Mouse (Mus musculus) liver, embryonic 14.5 days (tissue): ENCODE data around the gene Fasn. TPM values are rescaled to one million over a fixed set of nuclear protein-coding genes. Genes with fewer than 3 reads are reported as not detected.
"Not testable (repeated sequence)": the region's sequence is repeated elsewhere in the genome, so short reads cannot be mapped to it uniquely, and the experiment has no call there.

Experiments used
- ATAC-seq: fragments of 200-750 bp; cut with Nextera tagmentation; 2 replicates; pipeline ENCODE4 v1.8.0; 2017; ENCODE audit warnings: moderate number of reproducible peaks, mild to moderate bottlenecking, moderate library complexity; ENCODE audit not compliant: insufficient read depth
- DNase-seq, 3 experiments: peaks; one replicate each; pipeline ENCODE4 v3.0.0-alpha.2; 2012 to 2013; ENCODE audit warnings: low read depth in 3 of 3, low spot score in 3 of 3
- H3K27ac ChIP-seq: fragments of 300-500 bp; sonication (generic); 2 replicates; pipeline ENCODE4 v1.5.1; 2014; ENCODE audit warnings: moderate library complexity, mild to moderate bottlenecking, control low read depth, inconsistent platforms
- H3K27me3 ChIP-seq: fragments of 300-500 bp; sonication (generic); 2 replicates; pipeline ENCODE4 v1.6.1; 2014; ENCODE audit warnings: mild to moderate bottlenecking, low read length, moderate library complexity; ENCODE audit not compliant: control insufficient read depth, insufficient read depth
- H3K36me3 ChIP-seq: fragments of 300-500 bp; sonication (generic); replicated peaks from 2 replicates; pipeline ENCODE4 v1.6.1; 2014; ENCODE audit warnings: low read depth; ENCODE audit not compliant: control insufficient read depth, insufficient read depth
- H3K4me1 ChIP-seq, 2 experiments: fragments of 200-500 bp in 1 of 2; fragments of 300-500 bp in 1 of 2; sonication (generic) in 1 of 2; replicated peaks; 2 replicates each; pipeline ENCODE4 v1.6.1; 2012 to 2014; ENCODE audit warnings: antibody characterized with exemption in 1 of 2, inconsistent platforms in 1 of 2, low read length in 1 of 2; ENCODE audit not compliant: control insufficient read depth in 2 of 2, insufficient read depth in 2 of 2
- H3K4me2 ChIP-seq: fragments of 300-500 bp; sonication (generic); 2 replicates; pipeline ENCODE4 v1.6.1; 2014; ENCODE audit warnings: low read depth, mild to moderate bottlenecking, control low read depth, moderate library complexity
- H3K4me3 ChIP-seq, 2 experiments: fragments of 200-500 bp in 1 of 2; fragments of 300-500 bp in 1 of 2; sonication (generic) in 1 of 2; 2 replicates each; pipeline ENCODE4 v1.5.1; 2012 to 2014; ENCODE audit warnings: low read depth in 2 of 2, low read length in 2 of 2, mild to moderate bottlenecking in 2 of 2, control low read depth in 1 of 2, inconsistent platforms in 1 of 2, moderate library complexity in 1 of 2; ENCODE audit not compliant: insufficient read depth in 1 of 2
- H3K9ac ChIP-seq: fragments of 300-500 bp; sonication (generic); replicated peaks from 2 replicates; pipeline ENCODE4 v1.6.1; 2014; ENCODE audit warnings: mild to moderate bottlenecking, control low read depth, moderate library complexity
- H3K9me3 ChIP-seq: fragments of 300-500 bp; sonication (generic); 2 replicates; pipeline ENCODE4 v1.6.1; 2016; ENCODE audit warnings: low read length, mixed read lengths; ENCODE audit not compliant: control insufficient read depth
- CTCF ChIP-seq: IDR thresholded peaks from 2 replicates; pipeline ENCODE4 v1.5.1; 2016; ENCODE audit warnings: antibody characterized with exemption, low read depth, control low read depth
- EP300 ChIP-seq: IDR thresholded peaks from 2 replicates; pipeline ENCODE4 v1.6.1; 2016; ENCODE audit warnings: antibody characterized with exemption, low read depth
- WGBS: fragments of 180-500 bp; shearing (Covaris S2); extraction: QIAGEN DNeasy Blood & Tissue Kit; methylation state at CpG from one replicate; pipeline ENCODE4 v1.1.7; 2014; ENCODE audit not compliant: insufficient replicate concordance; 5-methylcytosine and 5-hydroxymethylcytosine counted together
- polyA plus RNA-seq, 2 experiments: library from polyadenylated mRNA; depleted of rRNA in 1 of 2; stranded (reverse) in 1 of 2; unstranded in 1 of 2; fragments of >200 nt; fragmentation: Nextera tagmentation in 1 of 2; extraction: Ambion mirVana in 1 of 2; gene quantifications; 2 replicates each; pipeline versions ENCODE4 v1.2.1 to v1.2.3; 2012 to 2014

Gene Fasn
- polyA plus RNA-seq, 2 experiments, result 17.7 to 51.6 TPM

GRCm38 (mm10) chr11:120762672-120763041, 61.7 kb downstream of the Fasn start, which contains the start of gene Hmga1b:
TSS of gene Hmga1b (plus strand) at chr11:120762794.
- not testable (repeated sequence) for DNase-seq, H3K4me2 ChIP-seq, H3K27me3 ChIP-seq, ATAC-seq, H3K9ac ChIP-seq, H3K4me1 ChIP-seq, H3K9me3 ChIP-seq, H3K36me3 ChIP-seq, H3K27ac ChIP-seq, H3K4me3 ChIP-seq
- WGBS, result 13% methylated on average over 14 of the region's 14 CpGs

DNA sequence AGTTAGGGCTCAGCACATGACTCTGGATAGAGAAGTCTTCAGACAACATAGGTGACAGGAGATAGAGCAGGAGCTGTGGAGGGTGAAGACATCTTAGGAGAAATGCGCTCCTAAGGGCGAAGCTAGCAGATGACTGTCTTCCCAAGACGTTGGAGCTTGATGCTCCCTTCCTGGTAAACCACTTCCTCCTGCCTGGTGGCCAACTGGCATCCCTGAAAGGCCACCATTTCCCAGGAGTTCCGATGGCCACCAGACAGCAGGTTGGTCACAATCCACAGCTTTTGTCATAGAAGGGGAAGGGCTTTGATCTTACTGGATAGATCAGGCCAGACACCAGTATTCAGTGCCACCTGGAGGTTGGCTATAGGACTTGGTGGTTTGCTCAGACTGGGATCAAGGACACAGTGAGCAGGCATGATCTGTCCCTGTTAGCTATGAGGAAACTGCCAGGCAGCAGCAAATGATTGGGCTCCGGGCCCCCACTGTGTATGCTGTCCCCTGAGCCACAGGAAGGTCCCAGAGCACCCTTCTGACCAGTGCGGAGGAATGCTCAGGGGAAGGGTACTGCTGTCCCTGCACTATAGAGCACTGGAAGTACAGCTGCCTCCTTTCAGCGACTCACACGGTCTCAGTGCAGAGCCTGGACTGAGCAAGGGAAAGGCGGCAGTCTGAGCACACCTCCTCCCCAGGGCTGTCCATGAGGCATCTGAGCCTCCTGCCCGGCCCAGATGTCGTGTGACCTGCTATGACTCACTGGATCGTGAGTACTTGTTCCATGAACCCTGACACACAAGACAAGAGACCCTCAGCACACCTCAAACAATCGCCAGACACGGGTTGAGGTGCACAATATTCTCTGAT, 62.3 kb downstream of the Fasn start:
- H3K4me3 ChIP-seq, result no peak overlapping the region
- no peak overlapping the region for H3K27ac ChIP-seq
- peaks cover 6% of the 10 kb centered on the region for H3K9me3 ChIP-seq
- no peak for ATAC-seq
- WGBS, result 52% methylated on average over 14 of the region's 14 CpGs
- H3K36me3 ChIP-seq, result no peaks in the 10 kb centered on the region
- TF ChIP-seq EP300 (no peak), CTCF (no peak)
- H3K4me2 ChIP-seq, result no peak overlapping the region
- DNase-seq, result no peak
- H3K27me3 ChIP-seq, result peaks cover 6% of the 10 kb centered on the region
- H3K4me1 ChIP-seq, result no peaks in the 10 kb centered on the region
- no peak overlapping the region for H3K9ac ChIP-seq

DNA sequence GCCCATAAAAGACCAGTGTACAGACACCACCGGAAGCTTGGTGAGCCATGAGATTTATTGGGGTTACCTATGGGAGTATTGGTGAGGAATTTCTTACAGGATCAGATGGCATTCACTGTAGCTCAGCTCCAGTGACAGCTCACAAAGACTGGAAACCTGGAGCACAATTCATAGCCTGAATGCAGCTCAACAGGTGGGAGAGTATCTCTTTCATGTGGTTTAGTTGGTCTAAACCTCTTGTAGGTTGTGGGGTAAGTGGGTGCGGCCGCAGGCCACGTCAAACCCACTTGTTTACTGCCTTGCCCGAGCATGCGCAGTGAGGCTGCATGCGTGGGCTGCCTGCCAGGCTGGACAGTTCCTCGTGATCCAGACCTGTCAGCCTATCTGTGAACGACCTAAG, 64.1 kb downstream of the Fasn start:
- Histone ChIP-seq H3K36me3 (no peaks in the 10 kb centered on the region), H3K9ac (no peak overlapping the region), H3K27me3 (peaks cover 6% of the 10 kb centered on the region), H3K9me3 (peaks cover 6% of the 10 kb centered on the region), H3K27ac (no peak overlapping the region), H3K4me3 (no peak overlapping the region), H3K4me1 (no peaks in the 10 kb centered on the region), H3K4me2 (no peak overlapping the region)
- DNase-seq (no peak), ATAC-seq (no peak)
- WGBS, result 71% methylated on average over 9 of the region's 9 CpGs
- TF ChIP-seq CTCF (no peak), EP300 (no peak)

Other genes with a start within 250 kb of the Fasn start
- 172 and 176 TPM in 2 replicates for gene Arhgdia, start 242.9 kb downstream of the Fasn start, polyA plus RNA-seq (2012; rRNA removed)
- gene Arhgdia, start 242.9 kb downstream of the Fasn start, polyA plus RNA-seq (2014; fragmentation: Nextera tagmentation; extraction: Ambion mirVana), result 191 and 204 TPM in 2 replicates
- 46.3 and 110 TPM in 2 replicates for gene Alyref, start 226.2 kb downstream of the Fasn start, polyA plus RNA-seq (2012; rRNA removed)
- 347 and 349 TPM in 2 replicates for gene Alyref, start 226.2 kb downstream of the Fasn start, polyA plus RNA-seq (2014; fragmentation: Nextera tagmentation; extraction: Ambion mirVana)
- 44.7 and 60.4 TPM in 2 replicates for gene Anapc11, start 226.1 kb downstream of the Fasn start, polyA plus RNA-seq (2012; rRNA removed)
- 93.5 and 98.7 TPM in 2 replicates for gene Anapc11, start 226.1 kb downstream of the Fasn start, polyA plus RNA-seq (2014; fragmentation: Nextera tagmentation; extraction: Ambion mirVana)
- 5.5 and 12.3 TPM in 2 replicates for gene Npb, start 216.1 kb downstream of the Fasn start, polyA plus RNA-seq (2012; rRNA removed)
- 11.9 and 14.2 TPM in 2 replicates for gene Npb, start 216.1 kb downstream of the Fasn start, polyA plus RNA-seq (2014; fragmentation: Nextera tagmentation; extraction: Ambion mirVana)
- gene Pcyt2, start 206.6 kb downstream of the Fasn start, polyA plus RNA-seq (2012; rRNA removed), result 127 and 135 TPM in 2 replicates
- gene Pcyt2, start 206.6 kb downstream of the Fasn start, polyA plus RNA-seq (2014; fragmentation: Nextera tagmentation; extraction: Ambion mirVana), result 86.2 and 99.6 TPM in 2 replicates
- gene Sirt7, start 199.3 kb downstream of the Fasn start, polyA plus RNA-seq (2012; rRNA removed), result 27.6 and 30.8 TPM in 2 replicates
- gene Sirt7, start 199.3 kb downstream of the Fasn start, polyA plus RNA-seq (2014; fragmentation: Nextera tagmentation; extraction: Ambion mirVana), result 22.0 and 26.3 TPM in 2 replicates
- gene Mafg, start 190.9 kb downstream of the Fasn start, polyA plus RNA-seq (2012; rRNA removed), result 29.5 and 30.9 TPM in 2 replicates
- 20.9 and 25.9 TPM in 2 replicates for gene Mafg, start 190.9 kb downstream of the Fasn start, polyA plus RNA-seq (2014; fragmentation: Nextera tagmentation; extraction: Ambion mirVana)
- 4.0 and 4.3 TPM in 2 replicates for gene Pycr1, start 180.8 kb downstream of the Fasn start, polyA plus RNA-seq (2012; rRNA removed)
- gene Pycr1, start 180.8 kb downstream of the Fasn start, polyA plus RNA-seq (2014; fragmentation: Nextera tagmentation; extraction: Ambion mirVana), result 4.8 and 5.1 TPM in 2 replicates
- gene Myadml2, start 176.4 kb downstream of the Fasn start, polyA plus RNA-seq (2012; rRNA removed), result 0.07 and 0.13 TPM in 2 replicates
- gene Myadml2, start 176.4 kb downstream of the Fasn start, polyA plus RNA-seq (2014; fragmentation: Nextera tagmentation; extraction: Ambion mirVana), result 0.67 and 1.0 TPM in 2 replicates
- gene Notum, start 163.4 kb downstream of the Fasn start, polyA plus RNA-seq (2012; rRNA removed), result 0.18 and 0.30 TPM in 2 replicates
- gene Notum, start 163.4 kb downstream of the Fasn start, polyA plus RNA-seq (2014; fragmentation: Nextera tagmentation; extraction: Ambion mirVana), result 0.18 TPM in 1 of 2 replicates, not detected in the other
- 16.9 and 20.4 TPM in 2 replicates for gene Aspscr1, start 151.6 kb downstream of the Fasn start, polyA plus RNA-seq (2012; rRNA removed)
- 34.6 and 37.5 TPM in 2 replicates for gene Aspscr1, start 151.6 kb downstream of the Fasn start, polyA plus RNA-seq (2014; fragmentation: Nextera tagmentation; extraction: Ambion mirVana)
- gene Cenpx, start 110.8 kb downstream of the Fasn start, polyA plus RNA-seq (2012; rRNA removed), result 64.2 and 78.3 TPM in 2 replicates
- gene Cenpx, start 110.8 kb downstream of the Fasn start, polyA plus RNA-seq (2014; fragmentation: Nextera tagmentation; extraction: Ambion mirVana), result 119 and 128 TPM in 2 replicates
- 6.6 and 9.3 TPM in 2 replicates for gene Lrrc45, start 110.6 kb downstream of the Fasn start, polyA plus RNA-seq (2012; rRNA removed)
- gene Lrrc45, start 110.6 kb downstream of the Fasn start, polyA plus RNA-seq (2014; fragmentation: Nextera tagmentation; extraction: Ambion mirVana), result 6.2 and 8.3 TPM in 2 replicates
- 1.3 and 1.7 TPM in 2 replicates for gene Rac3, start 103.1 kb downstream of the Fasn start, polyA plus RNA-seq (2012; rRNA removed)
- gene Rac3, start 103.1 kb downstream of the Fasn start, polyA plus RNA-seq (2014; fragmentation: Nextera tagmentation; extraction: Ambion mirVana), result 0.13 TPM in 1 of 2 replicates, not detected in the other
- gene Dcxr, start 97.3 kb downstream of the Fasn start, polyA plus RNA-seq (2012; rRNA removed), result 10.4 and 11.3 TPM in 2 replicates
- gene Dcxr, start 97.3 kb downstream of the Fasn start, polyA plus RNA-seq (2014; fragmentation: Nextera tagmentation; extraction: Ambion mirVana), result 15.1 and 17.0 TPM in 2 replicates
- 0.20 TPM in 1 of 2 replicates, not detected in the other for gene Cbr2, start 92.4 kb downstream of the Fasn start, polyA plus RNA-seq (2012; rRNA removed)
- not detected in 2 replicates for gene Cbr2, start 92.4 kb downstream of the Fasn start, polyA plus RNA-seq (2014; fragmentation: Nextera tagmentation; extraction: Ambion mirVana)
- 1.3 and 2.0 TPM in 2 replicates for gene Hmga1b, start 61.8 kb downstream of the Fasn start, polyA plus RNA-seq (2012; rRNA removed)
- 3.8 and 4.3 TPM in 2 replicates for gene Hmga1b, start 61.8 kb downstream of the Fasn start, polyA plus RNA-seq (2014; fragmentation: Nextera tagmentation; extraction: Ambion mirVana)
- 8.6 and 10.2 TPM in 2 replicates for gene Rfng, start 40.3 kb downstream of the Fasn start, polyA plus RNA-seq (2012; rRNA removed)
- 5.5 and 9.6 TPM in 2 replicates for gene Rfng, start 40.3 kb downstream of the Fasn start, polyA plus RNA-seq (2014; fragmentation: Nextera tagmentation; extraction: Ambion mirVana)
- 65.2 and 66.6 TPM in 2 replicates for gene Gps1, start 40.3 kb downstream of the Fasn start, polyA plus RNA-seq (2012; rRNA removed)
- 76.5 and 78.6 TPM in 2 replicates for gene Gps1, start 40.3 kb downstream of the Fasn start, polyA plus RNA-seq (2014; fragmentation: Nextera tagmentation; extraction: Ambion mirVana)
- 25.4 and 34.0 TPM in 2 replicates for gene Dus1l, start 28.1 kb downstream of the Fasn start, polyA plus RNA-seq (2012; rRNA removed)
- 61.2 and 64.3 TPM in 2 replicates for gene Dus1l, start 28.1 kb downstream of the Fasn start, polyA plus RNA-seq (2014; fragmentation: Nextera tagmentation; extraction: Ambion mirVana)
- gene Ccdc57, start 108.3 kb upstream of the Fasn start, polyA plus RNA-seq (2012; rRNA removed), result 1.2 and 1.4 TPM in 2 replicates
- 1.3 and 1.4 TPM in 2 replicates for gene Ccdc57, start 108.3 kb upstream of the Fasn start, polyA plus RNA-seq (2014; fragmentation: Nextera tagmentation; extraction: Ambion mirVana)
- 23.5 and 25.0 TPM in 2 replicates for gene Slc16a3, start 123.9 kb upstream of the Fasn start, polyA plus RNA-seq (2012; rRNA removed)
- gene Slc16a3, start 123.9 kb upstream of the Fasn start, polyA plus RNA-seq (2014; fragmentation: Nextera tagmentation; extraction: Ambion mirVana), result 25.8 and 31.6 TPM in 2 replicates
- 22.5 and 27.0 TPM in 2 replicates for gene Csnk1d, start 166.8 kb upstream of the Fasn start, polyA plus RNA-seq (2012; rRNA removed)
- gene Csnk1d, start 166.8 kb upstream of the Fasn start, polyA plus RNA-seq (2014; fragmentation: Nextera tagmentation; extraction: Ambion mirVana), result 17.1 and 19.6 TPM in 2 replicates
- gene Cd7, start 214.9 kb upstream of the Fasn start, polyA plus RNA-seq (2012; rRNA removed), result 0.37 and 0.54 TPM in 2 replicates
- gene Cd7, start 214.9 kb upstream of the Fasn start, polyA plus RNA-seq (2014; fragmentation: Nextera tagmentation; extraction: Ambion mirVana), result 0.56 and 0.57 TPM in 2 replicates
- gene Sectm1b, start 239.0 kb upstream of the Fasn start, polyA plus RNA-seq (2012; rRNA removed), result 0.05 and 0.08 TPM in 2 replicates
- 0.04 TPM in 1 of 2 replicates, not detected in the other for gene Sectm1b, start 239.0 kb upstream of the Fasn start, polyA plus RNA-seq (2014; fragmentation: Nextera tagmentation; extraction: Ambion mirVana)